Mouse (Mus musculus) forebrain, embryonic 12.5 days (tissue): ENCODE measurements around the gene Sept10. TPM values are rescaled to one million over a fixed set of nuclear protein-coding genes. Genes with fewer than 3 reads are reported as not detected.
A peak's percentile ranks its signal among the peaks of the same experiment; 100 is the strongest.

Experiments
- ATAC-seq: fragments of 200-750 bp; cut with Nextera tagmentation; 2 replicates; pipeline ENCODE4 v1.8.0; 2017; ENCODE audit warnings: moderate TSS enrichment; ENCODE audit not compliant: low FRiP score
- H3K27ac ChIP-seq: fragments of 300-500 bp; sonication (generic); 2 replicates; pipeline ENCODE4 v1.5.1; 2016; ENCODE audit warnings: mild to moderate bottlenecking
- H3K27me3 ChIP-seq: fragments of 300-500 bp; sonication (generic); 2 replicates; pipeline ENCODE4 v1.6.1; 2016; ENCODE audit warnings: mild to moderate bottlenecking
- H3K36me3 ChIP-seq: fragments of 300-500 bp; sonication (generic); replicated peaks from 2 replicates; pipeline ENCODE4 v1.6.1; 2016; ENCODE audit warnings: mild to moderate bottlenecking
- H3K4me1 ChIP-seq: fragments of 300-500 bp; sonication (generic); 2 replicates; pipeline ENCODE4 v1.6.1; 2016
- H3K4me2 ChIP-seq: fragments of 300-500 bp; sonication (generic); 2 replicates; pipeline ENCODE4 v1.6.1; 2016; ENCODE audit warnings: mild to moderate bottlenecking, moderate library complexity
- H3K4me3 ChIP-seq: fragments of 300-500 bp; sonication (generic); replicated peaks from 2 replicates; pipeline ENCODE4 v1.5.1; 2016; ENCODE audit warnings: mild to moderate bottlenecking
- H3K9ac ChIP-seq: fragments of 300-500 bp; sonication (generic); 2 replicates; pipeline ENCODE4 v1.6.1; 2016; ENCODE audit warnings: mild to moderate bottlenecking
- H3K9me3 ChIP-seq: fragments of 300-500 bp; sonication (generic); 2 replicates; pipeline ENCODE4 v1.6.1; 2016
- WGBS: fragments of 180-500 bp; shearing (Covaris S2); methylation state at CpG from one replicate; pipeline ENCODE4 v1.1.7; 2016; 5-methylcytosine and 5-hydroxymethylcytosine counted together
- polyA plus RNA-seq: library from polyadenylated mRNA; unstranded; fragments of >200 nt; fragmentation: Nextera tagmentation; extraction: Ambion mirVana; gene quantifications from 2 replicates; pipeline ENCODE4 v1.2.1, GENCODE M21; 2016

The Sept10 gene
- polyA plus RNA-seq: 30.0 and 30.4 TPM in 2 replicates

GRCm38 (mm10) chr10:59221473-59222270, at the start of gene Sept10, which contains the start of gene Sowahc:
Gene Sept10 (minus strand): TSS chr10:59221847.
Gene Sowahc (plus strand): TSS chr10:59221953.
- WGBS: under 1% methylated on average over 83 of the region's 84 CpGs
- peak within 1 kb of the TSS; percentile 100 for H3K4me2 ChIP-seq
- peak within 1 kb of the TSS; percentile 98 for H3K27ac ChIP-seq
- no peaks in the 10 kb centered on the region for H3K36me3 ChIP-seq
- H3K4me1 ChIP-seq: peaks cover 32% of the 10 kb centered on the region
- peak within 1 kb of the TSS; percentile 88 for H3K9ac ChIP-seq
- H3K9me3 ChIP-seq: no peaks in the 10 kb centered on the region
- peaks cover 3% of the 10 kb centered on the region; the same call in 1 of the 2 replicates for H3K27me3 ChIP-seq
- peak; percentile 97 for ATAC-seq
- peak within 1 kb of the TSS; percentile 83 for H3K4me3 ChIP-seq

DNA sequence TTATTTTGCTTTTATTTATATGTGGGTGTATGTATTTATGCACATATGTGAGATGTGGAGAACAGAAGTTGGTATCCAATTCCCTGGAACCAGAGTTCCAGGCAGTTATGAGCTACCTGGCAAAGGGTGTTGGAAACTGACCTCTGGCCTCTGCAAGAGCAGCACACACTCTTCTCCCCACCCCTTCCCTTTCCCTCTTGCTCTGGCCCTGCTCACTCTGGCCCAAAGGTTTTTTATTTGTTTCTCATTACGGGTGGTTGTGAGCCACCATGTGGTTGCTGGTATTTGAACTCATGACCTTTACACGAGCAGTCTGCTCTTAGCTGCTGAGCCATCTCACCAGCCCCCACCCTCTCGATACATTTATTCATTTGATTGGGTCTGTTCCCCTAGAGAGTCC, 47.1 kb upstream of the Sept10 start:
- no peaks in the 10 kb centered on the region for H3K36me3 ChIP-seq
- ATAC-seq: no peak
- no peak overlapping the region for H3K27ac ChIP-seq
- no peaks in the 10 kb centered on the region for H3K9me3 ChIP-seq
- 64% methylated on average over 3 of the region's 3 CpGs for WGBS
- H3K27me3 ChIP-seq: no peaks in the 10 kb centered on the region
- H3K4me1 ChIP-seq: 0 out of 2 replicates have a peak, but pooled peaks cover 3% of the 10 kb centered on the region
- no peak overlapping the region for H3K4me3 ChIP-seq
- no peak overlapping the region for H3K4me2 ChIP-seq
- no peak overlapping the region for H3K9ac ChIP-seq

DNA sequence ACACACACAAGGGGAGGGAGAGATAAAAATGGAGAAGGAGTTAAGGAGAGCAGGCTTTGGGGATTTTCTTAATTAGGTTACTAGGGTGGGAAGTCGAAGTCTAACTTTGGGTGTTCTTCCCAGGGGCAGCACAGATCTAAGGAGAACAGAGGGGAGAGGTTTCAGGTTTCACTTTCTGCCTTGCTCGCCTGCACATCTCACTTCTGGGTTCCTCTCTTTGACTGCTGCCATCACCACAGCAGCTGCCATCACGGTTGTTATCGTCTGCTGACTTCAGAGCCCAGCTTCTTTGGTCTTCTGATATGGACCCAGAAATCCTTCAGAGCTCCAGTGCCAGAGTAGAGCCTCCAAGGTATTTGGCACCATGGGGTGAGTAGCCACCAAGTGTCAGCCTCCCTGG, 46.5 kb upstream of the Sept10 start:
- no peak overlapping the region for H3K4me2 ChIP-seq
- ATAC-seq: no peak
- WGBS: 70% methylated on average over 4 of the region's 4 CpGs

GRCm38 (mm10) chr10:59267275-59267674, 45.6 kb upstream of the Sept10 start:
- Histone ChIP-seq H3K27me3 (no peaks in the 10 kb centered on the region), H3K4me2 (no peak overlapping the region), H3K9ac (no peak overlapping the region), H3K9me3 (no peaks in the 10 kb centered on the region), H3K4me3 (no peak overlapping the region), H3K4me1 (peaks cover 5% of the 10 kb centered on the region; the same call in 1 of the 2 replicates), H3K27ac (no peak overlapping the region), H3K36me3 (no peaks in the 10 kb centered on the region)
- no peak for ATAC-seq
- WGBS: 93% methylated on average over 2 of the region's 2 CpGs

More for the DNA sequence above, 46.5 kb upstream of the Sept10 start:
- H3K36me3 ChIP-seq: no peaks in the 10 kb centered on the region
- H3K27me3 ChIP-seq: no peaks in the 10 kb centered on the region
- H3K4me1 ChIP-seq: 0 out of 2 replicates have a peak, but pooled peaks cover 3% of the 10 kb centered on the region
- no peaks in the 10 kb centered on the region for H3K9me3 ChIP-seq
- no peak overlapping the region for H3K4me3 ChIP-seq
- H3K27ac ChIP-seq: no peak overlapping the region
- no peak overlapping the region for H3K9ac ChIP-seq

DNA sequence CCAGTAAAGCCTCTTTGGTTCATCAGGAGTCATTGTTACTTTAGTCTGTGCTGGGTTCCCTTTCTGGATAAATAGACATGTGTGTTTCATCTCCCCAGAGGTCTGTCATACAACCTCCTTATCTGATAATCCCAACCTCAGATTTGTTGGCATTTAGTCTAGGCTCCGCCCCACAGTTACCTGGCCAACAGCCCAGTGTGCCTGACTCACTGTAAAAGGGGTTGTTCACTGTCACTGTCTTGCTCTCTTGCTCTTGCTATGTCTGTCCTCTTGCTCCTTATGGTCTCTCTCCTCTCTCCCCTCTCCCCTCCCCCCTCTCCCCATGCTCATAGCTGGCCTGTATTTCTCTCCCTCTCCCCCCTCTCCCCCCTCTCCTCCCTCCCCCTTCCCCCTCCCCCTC, 44.5 kb upstream of the Sept10 start:
- Histone ChIP-seq H3K9me3 (no peaks in the 10 kb centered on the region), H3K36me3 (no peaks in the 10 kb centered on the region), H3K27ac (no peak overlapping the region), H3K4me1 (peaks cover 17% of the 10 kb centered on the region), H3K9ac (0 out of 2 replicates have a peak overlapping the region, but pooled peaks have one; percentile 8), H3K4me3 (no peak overlapping the region), H3K27me3 (no peaks in the 10 kb centered on the region), H3K4me2 (no peak overlapping the region)
- ATAC-seq: no peak
- 82% methylated on average over 1 of the region's 1 CpGs for WGBS

- 75% methylated on average over 4 of the region's 4 CpGs for WGBS
Observed at GRCm38 (mm10) chr10:59265674-59266073, 44.0 kb upstream of the Sept10 start.

GRCm38 (mm10) chr10:59265067-59265466, 43.4 kb upstream of the Sept10 start:
- no peaks in the 10 kb centered on the region for H3K27me3 ChIP-seq
- no peak overlapping the region for H3K9ac ChIP-seq
- H3K4me2 ChIP-seq: no peak overlapping the region
- no peaks in the 10 kb centered on the region for H3K36me3 ChIP-seq
- H3K27ac ChIP-seq: no peak overlapping the region
- H3K4me3 ChIP-seq: no peak overlapping the region
- no peaks in the 10 kb centered on the region for H3K9me3 ChIP-seq
- H3K4me1 ChIP-seq: peaks cover 17% of the 10 kb centered on the region
- WGBS: 80% methylated on average over 7 of the region's 7 CpGs
- ATAC-seq: no peak

More at GRCm38 (mm10) chr10:59265674-59266073, 44.0 kb upstream of the Sept10 start:
- no peak for ATAC-seq
- H3K4me2 ChIP-seq: no peak overlapping the region
- no peak overlapping the region for H3K9ac ChIP-seq
- no peaks in the 10 kb centered on the region for H3K9me3 ChIP-seq
- no peaks in the 10 kb centered on the region for H3K27me3 ChIP-seq
- no peak overlapping the region for H3K27ac ChIP-seq
- no peak overlapping the region for H3K4me3 ChIP-seq
- H3K4me1 ChIP-seq: peaks cover 17% of the 10 kb centered on the region
- H3K36me3 ChIP-seq: no peaks in the 10 kb centered on the region

DNA sequence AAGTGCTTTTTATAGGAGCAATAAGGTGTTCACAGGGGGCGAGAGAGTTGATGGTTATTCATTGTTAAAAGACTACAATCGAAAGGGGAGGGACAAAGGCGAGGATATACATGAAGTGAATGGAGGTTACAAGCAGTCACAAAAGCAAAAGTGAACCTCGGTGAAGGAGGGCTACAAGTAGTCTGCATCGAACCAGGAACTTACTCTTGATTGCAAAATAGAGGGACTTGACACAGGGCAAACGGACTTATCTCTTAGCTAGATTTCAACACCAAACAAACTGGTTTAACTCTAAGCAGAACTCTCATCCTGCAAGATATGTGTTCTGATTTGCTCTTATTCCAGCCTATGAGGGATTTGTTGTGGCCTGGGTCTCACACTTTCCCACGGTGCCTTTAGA, 41.3 kb upstream of the Sept10 start:
- Histone ChIP-seq H3K4me2 (no peak overlapping the region), H3K27me3 (no peaks in the 10 kb centered on the region), H3K4me1 (peaks cover 17% of the 10 kb centered on the region), H3K4me3 (no peak overlapping the region), H3K27ac (no peak overlapping the region), H3K36me3 (no peaks in the 10 kb centered on the region), H3K9me3 (no peaks in the 10 kb centered on the region), H3K9ac (no peak overlapping the region)
- 68% methylated on average over 7 of the region's 7 CpGs for WGBS
- no peak for ATAC-seq

DNA sequence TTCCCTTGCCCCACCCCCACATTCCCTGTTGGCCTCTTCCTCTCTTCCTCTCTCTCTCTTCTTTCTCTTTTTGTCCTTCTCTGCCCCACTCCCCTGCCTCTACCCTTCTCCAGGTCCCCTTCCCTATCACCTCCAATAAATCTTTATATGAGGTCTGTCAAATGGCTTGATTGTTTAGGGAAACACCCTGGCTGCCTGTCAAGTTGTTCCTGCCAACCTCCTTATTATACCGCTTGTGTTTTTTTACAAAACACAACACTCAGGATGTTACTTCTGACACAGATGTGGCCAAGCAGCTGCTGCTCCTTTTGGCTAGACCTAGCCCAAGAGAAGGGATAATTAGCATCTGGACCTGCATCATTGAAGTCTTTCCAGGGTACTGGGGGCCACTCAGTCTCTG, 40.4 kb upstream of the Sept10 start:
- Histone ChIP-seq H3K4me1 (peaks cover 17% of the 10 kb centered on the region), H3K4me2 (no peak overlapping the region), H3K9ac (no peak overlapping the region), H3K9me3 (no peaks in the 10 kb centered on the region), H3K36me3 (no peaks in the 10 kb centered on the region), H3K4me3 (no peak overlapping the region), H3K27ac (no peak overlapping the region), H3K27me3 (no peaks in the 10 kb centered on the region)
- ATAC-seq: no peak
- 97% methylated on average over 1 of the region's 1 CpGs for WGBS

DNA sequence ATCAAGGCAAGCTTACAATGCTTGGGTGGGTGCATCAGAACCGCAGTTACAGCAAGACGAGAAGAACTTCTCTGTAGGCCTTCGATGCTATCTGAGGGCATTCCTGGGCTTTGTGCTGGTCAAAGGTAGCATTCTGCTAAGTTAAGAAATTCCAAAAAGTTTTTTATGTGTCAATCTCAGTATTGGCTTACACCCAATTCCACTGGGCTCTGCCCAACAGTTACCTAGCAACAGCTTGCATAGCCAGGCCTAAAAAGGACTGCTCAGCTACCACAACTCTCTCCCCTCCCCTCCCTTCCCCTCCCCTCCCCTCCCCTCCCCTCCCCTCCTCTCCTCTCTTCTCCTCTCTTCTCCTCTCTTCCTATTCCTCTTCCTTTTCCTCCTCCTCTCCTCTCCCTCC, 40.0 kb upstream of the Sept10 start:
- no peak overlapping the region for H3K27ac ChIP-seq
- no peaks in the 10 kb centered on the region for H3K9me3 ChIP-seq
- no peaks in the 10 kb centered on the region for H3K36me3 ChIP-seq
- WGBS: 77% methylated on average over 3 of the region's 3 CpGs
- peaks cover 17% of the 10 kb centered on the region for H3K4me1 ChIP-seq
- no peak overlapping the region for H3K9ac ChIP-seq
- ATAC-seq: no peak
- H3K27me3 ChIP-seq: no peaks in the 10 kb centered on the region
- H3K4me3 ChIP-seq: no peak overlapping the region
- no peak overlapping the region for H3K4me2 ChIP-seq

GRCm38 (mm10) chr10:59259572-59259971, 37.9 kb upstream of the Sept10 start:
- Histone ChIP-seq H3K27me3 (no peaks in the 10 kb centered on the region), H3K4me2 (no peak overlapping the region), H3K36me3 (no peaks in the 10 kb centered on the region), H3K27ac (no peak overlapping the region), H3K4me3 (no peak overlapping the region), H3K9me3 (no peaks in the 10 kb centered on the region), H3K9ac (no peak overlapping the region), H3K4me1 (peaks cover 14% of the 10 kb centered on the region)
- WGBS: 79% methylated on average over 6 of the region's 6 CpGs
- ATAC-seq: no peak

- H3K27ac ChIP-seq: no peak overlapping the region
- WGBS: 96% methylated on average over 2 of the region's 2 CpGs
Observed at GRCm38 (mm10) chr10:59256533-59256932, 34.9 kb upstream of the Sept10 start.

More at GRCm38 (mm10) chr10:59256533-59256932, 34.9 kb upstream of the Sept10 start:
- no peak overlapping the region for H3K4me3 ChIP-seq
- H3K9ac ChIP-seq: no peak overlapping the region
- ATAC-seq: no peak
- H3K9me3 ChIP-seq: no peaks in the 10 kb centered on the region
- no peak overlapping the region for H3K4me2 ChIP-seq
- H3K36me3 ChIP-seq: no peaks in the 10 kb centered on the region
- no peaks in the 10 kb centered on the region for H3K27me3 ChIP-seq
- peaks cover 4% of the 10 kb centered on the region for H3K4me1 ChIP-seq
